Mouse (Mus musculus): ENCODE measurements around the gene Cyb5b. TPM values are rescaled to one million over a fixed set of nuclear protein-coding genes. Genes with fewer than 3 reads are reported as not detected.
"Not testable (repeated sequence)": the region's sequence is repeated elsewhere in the genome, so short reads cannot be mapped to it uniquely, and the experiment has no call there.

Cyb5b gene
- total RNA-seq, 2 experiments from 2014 or later = 320 to 493 TPM

DNA sequence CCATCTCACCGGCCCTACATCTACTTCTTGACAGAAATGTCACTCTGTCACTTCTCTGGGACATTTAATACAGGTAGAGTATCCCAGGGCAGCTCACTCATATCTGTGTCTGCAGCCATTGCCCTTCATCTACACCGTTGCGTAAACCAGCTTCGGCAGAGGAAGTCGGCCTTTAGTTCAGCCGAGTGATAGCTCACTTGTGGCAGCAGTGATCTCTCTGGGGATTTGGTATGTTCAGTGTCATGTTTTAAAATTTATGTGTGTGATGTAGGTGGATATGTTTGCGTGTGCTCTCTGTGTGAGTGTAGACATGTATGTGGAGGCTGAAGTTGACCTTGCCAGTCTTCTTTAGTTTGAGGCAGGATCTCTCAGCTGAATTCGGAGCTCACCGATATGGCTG lies 15.3 kb downstream of the Cyb5b start:
- no peak for DNase-seq (ENCODE audit: low spot score in 2 of 2)

GRCm38 (mm10) chr8:107167848-107168247 lies 17.4 kb downstream of the Cyb5b start:
- DNase-seq (ENCODE audit: low spot score in 2 of 2) = no peak

- DNase-seq (ENCODE audit: low spot score in 2 of 2) = no peak
Observed at GRCm38 (mm10) chr8:107172152-107172551, 21.7 kb downstream of the Cyb5b start.

DNA sequence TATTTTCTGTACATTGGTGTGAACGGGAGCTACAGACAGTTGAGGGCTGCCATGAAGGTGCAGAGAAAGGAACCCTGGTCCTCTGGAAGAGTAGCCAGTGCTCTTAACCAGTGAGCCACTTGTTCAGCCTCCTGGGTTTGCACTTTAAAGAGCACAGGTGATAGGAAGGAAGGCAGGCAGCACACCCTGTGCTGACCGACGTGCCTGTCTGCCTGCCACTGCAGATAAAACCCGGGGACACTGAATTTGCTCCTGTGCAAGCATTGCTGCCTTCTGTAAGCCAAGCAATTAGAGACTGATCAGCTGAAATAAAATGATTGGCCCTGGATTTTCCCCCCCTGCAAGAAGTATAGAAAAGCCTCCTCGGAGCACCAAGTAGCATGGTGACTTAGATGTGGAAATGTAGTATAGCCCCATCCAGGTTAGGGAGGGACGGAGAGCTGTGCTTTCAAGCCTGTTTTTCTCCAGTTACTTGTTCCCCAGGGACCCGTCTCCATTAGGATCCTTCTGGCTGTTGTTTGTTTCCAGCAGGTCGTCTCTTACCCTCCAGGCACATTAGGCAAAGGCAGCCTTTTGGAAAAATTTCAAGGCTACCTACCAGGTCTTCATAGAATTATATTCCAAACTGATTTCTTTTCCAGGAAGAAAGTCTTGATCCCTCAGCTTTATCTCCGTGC lies 22.7 kb downstream of the Cyb5b start:
- DNase-seq (ENCODE audit: low spot score in 2 of 2) = no peak

DNA sequence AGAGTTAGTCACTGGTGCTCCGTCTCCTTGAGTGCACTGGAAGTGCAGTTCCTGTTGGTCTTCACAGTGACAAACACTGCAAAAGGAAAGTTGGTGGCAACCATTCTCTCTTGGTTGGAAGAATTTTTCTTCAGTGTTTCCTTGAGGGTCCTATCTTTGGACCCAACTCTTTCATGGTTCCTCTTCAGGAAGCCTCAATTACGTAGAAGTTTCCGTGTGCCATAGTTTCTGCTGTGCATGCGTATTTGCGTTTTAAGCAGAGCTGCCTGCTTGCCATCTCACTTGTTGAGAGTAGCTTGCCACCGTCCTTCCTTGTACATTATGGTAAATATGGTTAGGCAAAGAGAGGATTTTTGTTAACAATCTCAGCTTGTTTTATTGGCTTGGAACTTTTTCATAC lies 30.7 kb downstream of the Cyb5b start:
- no peak for DNase-seq (ENCODE audit: low spot score in 2 of 2)

- DNase-seq (ENCODE audit: low spot score in 2 of 2) = no peak
Observed at GRCm38 (mm10) chr8:107184996-107185395, 34.6 kb downstream of the Cyb5b start.

DNA sequence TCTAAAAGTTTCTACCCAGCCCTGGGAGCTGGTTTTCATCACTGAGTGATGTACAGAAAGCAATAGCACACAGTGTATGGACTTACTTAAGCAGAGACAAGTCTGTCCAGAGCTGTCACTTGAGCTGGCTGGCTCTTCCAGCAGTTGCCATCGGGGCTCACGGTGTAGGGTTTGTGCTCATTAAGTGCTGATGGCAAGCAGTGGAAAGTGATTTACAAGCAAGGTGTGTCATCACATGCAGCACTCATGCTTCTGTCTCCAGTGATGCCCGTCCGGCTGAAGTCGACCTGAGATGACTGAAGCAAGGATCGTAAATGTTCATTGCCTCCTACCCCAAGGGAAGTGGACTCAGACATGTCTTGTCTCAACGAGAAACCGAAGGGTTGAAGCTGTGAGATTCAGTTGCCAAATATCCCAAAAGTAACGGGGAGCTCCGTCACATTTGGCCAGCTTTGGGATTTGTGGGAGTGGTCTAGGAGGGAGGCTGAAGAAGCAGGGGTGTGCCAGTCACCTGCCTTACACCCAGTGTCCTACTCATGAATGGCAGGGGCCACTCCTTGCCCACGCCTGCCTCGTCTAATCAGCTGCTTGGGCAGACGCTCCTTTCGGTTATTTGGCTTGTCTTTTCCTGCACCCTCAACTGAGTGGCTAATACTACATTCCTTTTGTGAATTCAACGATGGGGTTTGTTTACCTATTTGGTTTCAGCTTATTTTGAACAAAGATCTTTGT lies 36.4 kb downstream of the Cyb5b start:
- DNase-seq (ENCODE audit: low spot score in 2 of 2) = no peak

DNA sequence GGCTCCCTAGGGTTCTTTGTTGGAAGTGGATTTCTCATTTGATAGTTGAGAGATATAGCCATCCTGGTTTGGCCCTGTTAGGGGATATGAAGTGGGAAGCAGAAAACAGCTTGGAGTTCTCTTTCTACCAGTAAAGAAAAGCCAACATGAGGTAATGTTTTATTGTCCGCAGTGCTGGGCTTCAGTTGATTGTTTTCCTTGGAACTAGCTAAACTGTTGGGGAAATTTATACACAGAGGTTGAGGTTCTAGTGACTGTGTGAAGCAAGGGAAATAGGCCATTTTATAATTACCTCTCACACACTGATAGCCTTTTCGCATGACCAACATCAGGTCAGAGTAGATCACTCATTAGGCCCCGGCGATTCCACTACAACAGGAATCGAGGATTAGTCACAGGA lies 37.2 kb downstream of the Cyb5b start:
- no peak for DNase-seq (ENCODE audit: low spot score in 2 of 2)

- no peak for DNase-seq (ENCODE audit: low spot score in 2 of 2)
Observed at GRCm38 (mm10) chr8:107192631-107193030, 42.2 kb downstream of the Cyb5b start.

DNA sequence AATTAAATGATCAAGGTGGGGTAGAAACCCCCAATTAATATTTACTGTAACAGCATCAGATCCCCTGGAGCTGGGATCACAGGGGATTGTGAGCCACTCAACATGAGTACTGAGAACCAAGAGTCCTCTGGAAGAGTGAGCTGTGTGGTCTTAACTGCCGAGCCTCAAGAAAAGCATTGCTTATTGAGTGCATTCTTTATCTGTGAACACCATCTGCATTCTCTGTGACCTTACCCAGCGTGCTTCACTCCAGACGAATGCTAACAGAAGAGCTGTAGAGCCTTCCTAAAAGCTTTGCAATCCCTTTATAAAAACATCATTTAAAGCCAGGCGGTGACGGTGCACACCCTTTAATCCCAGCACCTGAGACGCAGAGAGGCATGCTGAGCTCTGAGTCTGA lies 42.9 kb downstream of the Cyb5b start:
- no peak for DNase-seq (ENCODE audit: low spot score in 2 of 2)

DNA sequence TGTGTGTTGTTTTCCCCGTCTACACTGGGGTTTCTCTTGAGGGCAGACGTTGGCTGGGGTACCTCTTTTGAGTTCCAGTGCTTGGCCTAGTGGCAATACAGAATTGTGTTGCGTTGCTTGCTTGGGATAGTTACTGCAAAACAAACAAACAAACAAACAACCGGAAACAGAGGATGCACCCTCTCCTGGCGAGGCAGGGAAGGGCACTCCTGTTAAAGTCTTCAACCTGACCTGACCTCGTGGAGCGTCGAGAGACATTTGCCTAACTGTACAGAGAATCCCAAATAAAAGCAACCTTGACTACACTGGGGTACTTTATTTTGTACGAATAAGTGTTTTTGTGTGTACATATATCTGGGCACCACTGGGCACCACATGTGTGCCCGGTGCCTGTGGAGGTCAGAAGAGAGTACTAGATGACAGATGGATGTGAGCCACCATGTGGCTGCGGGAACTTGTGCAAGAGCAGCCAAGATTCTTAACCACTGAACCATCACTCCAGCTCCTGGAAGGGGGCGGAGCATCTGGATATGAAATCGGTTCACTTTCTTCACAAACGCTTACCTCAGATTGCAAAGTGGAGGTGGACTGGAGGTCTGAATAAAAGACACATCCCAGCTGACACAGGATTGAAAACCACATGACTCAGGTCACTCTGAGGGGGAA lies 44.5 kb downstream of the Cyb5b start:
- no peak for DNase-seq (ENCODE audit: low spot score in 2 of 2)

- DNase-seq (ENCODE audit: low spot score in 2 of 2) = no peak
Observed at GRCm38 (mm10) chr8:107197901-107198826, 47.7 kb downstream of the Cyb5b start.

DNA sequence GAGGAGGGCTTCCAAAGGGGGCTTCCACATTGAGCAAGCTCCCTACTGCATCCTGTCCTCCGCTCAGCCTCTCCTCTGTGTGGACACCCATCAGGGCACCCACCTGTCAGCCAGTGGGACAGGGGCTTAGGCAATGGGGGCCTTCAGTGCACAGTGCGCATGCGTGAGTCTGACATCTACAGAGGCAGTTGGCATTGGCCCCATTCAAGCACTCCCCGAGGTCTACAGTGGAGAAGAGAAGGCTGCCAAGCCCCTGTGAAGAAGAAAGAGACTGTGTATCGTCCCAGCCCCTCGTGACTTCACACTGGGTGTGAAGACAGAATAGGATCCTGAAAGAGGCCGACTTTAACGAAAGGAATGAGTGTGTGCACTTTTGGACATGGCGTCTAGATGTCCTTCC lies 54.7 kb downstream of the Cyb5b start:
- DNase-seq (ENCODE audit: low spot score in 2 of 2) = no peak

DNA sequence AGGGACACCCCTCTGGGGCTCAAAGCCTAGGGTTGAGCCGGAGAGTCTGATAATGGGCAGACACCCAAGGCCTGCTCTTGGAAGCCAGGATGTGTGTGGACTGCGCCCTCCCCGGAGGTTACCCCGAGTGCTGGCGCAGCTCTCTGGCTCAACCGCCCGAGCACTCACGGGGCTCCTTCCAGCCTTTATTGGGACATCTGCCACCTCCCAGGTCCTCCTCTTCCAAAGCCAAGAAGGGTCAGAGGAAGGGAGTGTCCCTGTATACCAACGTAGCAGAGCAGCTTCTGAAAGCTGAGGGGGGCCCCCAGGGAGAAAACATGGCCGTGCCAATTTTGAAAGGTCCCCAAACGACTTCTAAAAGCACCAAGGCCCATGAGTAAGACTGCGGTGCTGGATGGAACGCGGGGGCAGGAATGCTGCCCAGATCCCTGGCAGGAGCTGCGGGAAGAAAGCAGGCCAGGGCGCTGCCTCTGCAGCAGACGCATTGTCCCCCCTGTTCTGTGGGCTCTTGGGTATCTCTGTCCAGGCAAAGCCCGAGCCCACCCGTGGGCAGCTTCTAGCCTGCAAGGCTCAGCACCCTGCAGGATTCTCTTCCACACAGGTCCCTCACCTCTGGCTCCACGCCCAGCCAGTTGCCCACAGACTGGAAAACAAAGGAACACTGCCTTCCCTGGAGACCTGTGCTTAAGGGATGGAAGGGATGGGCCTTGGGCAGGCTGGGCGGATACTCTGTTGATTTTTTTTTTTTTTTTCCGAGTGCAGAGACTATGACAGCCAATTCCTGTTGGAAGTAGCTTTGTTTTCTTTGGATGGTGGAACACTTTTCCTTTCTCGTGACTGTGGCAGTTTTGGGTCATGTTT lies 55.5 kb downstream of the Cyb5b start:
- DNase-seq (ENCODE audit: low spot score in 2 of 2) = peak; percentile 56 to 68

DNA sequence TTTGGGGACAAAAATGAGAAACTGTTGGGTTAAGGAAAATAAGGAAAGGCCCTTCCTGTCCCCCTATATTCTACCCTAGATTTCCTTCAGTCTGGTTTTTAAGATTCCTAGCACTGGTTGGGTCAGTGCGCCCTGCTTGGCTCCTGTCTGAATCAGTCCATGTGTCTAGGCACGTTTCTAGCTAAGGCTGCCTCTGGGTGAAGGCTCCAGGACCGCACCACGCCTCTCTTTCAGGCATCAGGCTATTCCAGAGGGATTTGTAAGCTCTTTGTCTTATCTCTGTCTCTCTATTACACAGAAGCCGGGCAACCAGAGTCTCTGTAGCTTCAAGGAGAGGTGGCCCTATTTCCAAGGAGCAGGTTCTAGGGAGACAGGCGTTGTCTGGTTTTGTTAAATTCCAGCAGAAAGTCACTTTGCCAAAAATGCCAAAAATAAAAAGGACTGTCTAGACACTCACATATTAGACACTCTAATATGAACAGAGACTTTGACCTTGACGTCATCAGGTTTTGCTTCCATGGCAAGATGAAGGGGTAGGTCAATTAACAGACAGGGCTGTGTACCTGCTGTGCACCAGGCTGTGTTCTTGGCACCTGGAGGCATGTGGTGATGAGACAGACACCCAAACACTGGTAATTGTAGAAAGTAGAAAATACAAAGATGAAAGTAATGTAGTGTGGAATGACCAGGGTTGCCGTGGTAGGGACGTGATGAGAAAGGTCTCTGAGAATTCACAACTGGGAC lies 56.5 kb downstream of the Cyb5b start:
- DNase-seq (ENCODE audit: low spot score in 2 of 2) = no peak

DNA sequence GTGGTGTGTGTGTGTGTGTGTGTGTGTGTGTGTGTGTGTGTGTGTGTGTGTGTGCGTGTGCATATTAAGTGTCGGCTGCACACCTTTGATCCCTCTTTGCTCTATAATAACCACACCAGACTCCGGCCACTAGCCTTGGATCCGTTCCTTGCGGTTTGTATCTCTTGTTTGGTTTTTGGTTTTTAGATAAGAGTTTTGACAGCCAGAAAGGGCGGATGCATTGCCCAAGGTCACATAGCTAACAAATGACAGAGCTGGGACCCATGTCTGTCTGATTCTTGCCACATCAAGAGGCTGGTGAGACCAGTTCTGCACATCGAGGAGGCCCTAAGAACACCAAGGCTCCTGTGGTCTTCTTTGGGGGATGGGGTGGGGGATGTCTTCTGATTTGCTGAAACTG lies 58.7 kb downstream of the Cyb5b start:
- DNase-seq (ENCODE audit: low spot score in 2 of 2) = peak in 1 of 2 experiments; percentile 26

- no peak for DNase-seq (ENCODE audit: low spot score in 2 of 2)
Observed at GRCm38 (mm10) chr8:107212006-107212405, 61.6 kb downstream of the Cyb5b start.

DNA sequence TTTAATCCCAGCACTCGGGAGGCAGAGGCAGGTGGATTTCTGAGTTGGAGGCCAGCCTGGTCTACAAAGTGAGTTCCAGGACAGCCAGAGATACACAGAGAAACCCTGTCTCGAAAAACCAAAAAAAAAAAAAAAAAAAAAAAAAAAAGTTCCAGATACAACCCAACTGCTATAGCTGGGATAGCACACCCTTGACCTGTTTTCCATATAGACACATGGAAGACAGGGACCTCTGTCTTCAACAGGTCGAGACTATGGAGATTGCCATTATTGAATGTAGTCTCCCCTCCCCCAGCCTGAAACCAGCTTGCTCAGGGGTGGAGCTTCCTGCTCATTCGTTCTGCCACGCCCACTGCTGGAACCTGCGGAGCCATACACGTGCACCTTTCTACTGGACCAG lies 66.8 kb downstream of the Cyb5b start:
- DNase-seq (ENCODE audit: low spot score in 2 of 2) = not testable (repeated sequence)

- no peak for DNase-seq (ENCODE audit: low spot score in 2 of 2)
Observed at GRCm38 (mm10) chr8:107218091-107218490, 67.7 kb downstream of the Cyb5b start.

- no peak for DNase-seq (ENCODE audit: low spot score in 2 of 2)
Observed at GRCm38 (mm10) chr8:107219078-107219477, 68.6 kb downstream of the Cyb5b start.

All from adrenal gland, adult 18-20 months (tissue).